Mouse (Mus musculus) granulocyte monocyte progenitor cell, adult 5-6 weeks (primary cell): ENCODE data around the gene Rcan3. TPM values are rescaled to one million over a fixed set of nuclear protein-coding genes. Genes with fewer than 3 reads are reported as not detected.

Source experiments
- ATAC-seq: replicated peaks from 2 replicates; pipeline ENCODE4 v1.8.0; 2016; ENCODE audit warnings: mild to moderate bottlenecking, moderate TSS enrichment, inconsistent platforms; ENCODE audit not compliant: poor library complexity, severe bottlenecking
- total RNA-seq, 2 experiments: library from RNA; stranded (forward) in 1 of 2; stranded (reverse) in 1 of 2; fragments of 200-712, 200-1000 nt in 1 of 2; fragments of >200 nt in 1 of 2; fragmentation: Nextera tagmentation in 1 of 2; gene quantifications; 2 replicates each; pipeline ENCODE4 v1.2.3; 2014 to 2017

Gene Rcan3
- total RNA-seq (2014; fragmentation: Nextera tagmentation) (3.0 and 9.3 TPM in 2 replicates), total RNA-seq (2017) (3.6 and 4.9 TPM in 2 replicates)

DNA sequence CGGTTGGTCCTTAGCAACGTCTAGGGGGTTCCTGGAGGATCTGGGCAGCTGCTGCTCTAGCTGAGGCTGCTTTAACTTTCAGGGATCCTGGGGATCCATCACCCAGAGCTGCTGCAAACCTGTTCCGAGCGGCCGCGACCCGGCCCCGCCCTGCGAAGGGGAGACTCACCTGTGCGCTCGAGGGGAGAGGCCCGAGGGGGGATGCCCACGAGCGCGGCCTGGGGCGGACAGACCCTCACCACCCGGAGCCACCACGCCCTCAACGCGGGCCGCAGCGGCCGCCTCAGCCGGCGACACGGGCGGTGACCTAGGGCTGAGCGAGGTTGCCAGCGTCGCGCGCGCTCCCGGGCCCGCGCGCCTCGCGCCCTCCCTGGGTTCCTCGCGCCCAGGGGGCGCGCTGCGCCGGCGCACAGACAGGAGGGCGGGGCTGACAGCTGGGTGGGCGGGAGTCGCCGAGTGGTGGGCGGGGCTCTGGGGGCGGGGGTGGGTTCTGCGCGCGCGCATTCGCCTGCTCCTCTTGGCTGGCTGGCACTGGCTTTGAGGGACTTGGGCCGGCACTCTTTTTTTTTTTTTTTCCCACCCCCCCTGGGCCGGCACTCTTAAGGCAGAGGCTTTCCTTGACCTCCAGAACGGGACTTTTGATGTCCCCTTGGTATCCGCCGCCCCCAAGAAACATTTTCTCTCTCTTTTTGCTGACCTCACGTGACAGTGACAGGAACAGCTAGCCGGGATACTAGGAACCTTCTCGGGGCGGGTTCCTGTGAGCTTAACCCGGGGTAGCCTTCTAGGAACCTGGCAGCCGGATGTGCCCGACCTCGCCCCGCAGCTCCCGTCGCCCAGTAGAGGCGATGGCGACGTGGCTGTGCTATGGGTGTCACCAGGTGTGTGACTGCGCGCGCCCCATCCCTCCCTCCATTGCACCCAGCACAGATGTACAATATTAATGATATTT lies at the start of gene Rcan3:
Gene Rcan3 (minus strand): TSS at position 411 of the 952 bp plus-strand sequence.
- ATAC-seq = peak; percentile 85

DNA sequence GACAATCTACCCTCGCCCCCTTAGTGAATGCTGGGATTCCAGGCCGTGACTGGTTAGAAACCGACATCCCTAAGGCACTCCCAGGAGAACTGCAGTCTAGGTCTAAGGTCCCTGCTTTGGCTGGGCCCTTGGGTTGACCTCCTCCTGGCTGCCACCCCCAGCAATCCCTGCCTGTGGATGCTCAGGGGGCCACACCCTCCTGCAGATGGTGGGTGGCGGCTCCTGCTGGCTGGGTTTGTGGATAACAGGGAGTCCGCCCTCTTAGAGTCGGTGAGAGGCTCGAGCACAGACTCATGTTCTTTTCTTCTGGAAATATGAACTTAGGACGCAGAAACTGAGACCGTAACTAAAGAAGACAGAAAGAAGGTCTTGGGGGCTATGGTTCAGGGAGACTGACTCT lies 46.7 kb upstream of the Rcan3 start:
- ATAC-seq = no peak

DNA sequence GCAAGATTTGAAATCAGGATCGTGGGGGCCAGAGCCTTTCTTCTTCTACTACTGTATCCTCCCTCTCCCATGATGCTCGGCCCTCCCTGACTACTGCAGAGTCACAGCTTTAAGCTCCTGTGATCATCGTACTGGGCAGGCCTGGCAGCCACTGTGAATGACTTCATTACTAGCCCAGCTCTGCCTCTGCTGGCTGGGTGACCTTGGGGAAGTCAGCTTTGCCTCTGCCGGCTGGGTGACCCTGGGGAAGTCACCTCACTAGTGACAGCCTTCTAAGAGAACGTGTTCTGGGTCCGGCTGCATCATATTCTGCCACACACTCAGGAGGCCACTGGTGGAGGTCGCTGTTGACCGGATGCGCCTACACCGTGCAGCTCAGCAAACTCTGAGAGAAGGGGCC lies 44.2 kb upstream of the Rcan3 start:
- ATAC-seq = no peak

DNA sequence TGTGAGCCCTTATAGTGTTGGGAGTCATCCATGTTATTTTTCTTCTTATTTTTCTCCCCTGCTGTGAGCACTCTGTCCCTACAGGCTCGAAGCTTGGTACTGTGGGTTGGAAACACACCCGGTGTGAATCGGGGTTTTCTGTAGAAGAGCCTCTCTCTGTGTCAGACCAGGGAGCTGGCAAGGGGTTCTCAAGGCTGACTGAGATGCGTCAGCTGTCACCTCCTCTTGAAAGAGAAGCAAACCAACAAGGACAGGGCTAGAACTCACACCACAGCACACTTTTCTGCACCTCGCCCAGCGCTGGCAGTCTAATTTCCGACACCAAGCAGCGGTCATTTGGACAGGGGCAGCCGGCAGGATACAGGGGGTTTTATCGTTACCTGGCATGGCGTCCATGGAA lies 29.8 kb upstream of the Rcan3 start:
- ATAC-seq = no peak

DNA sequence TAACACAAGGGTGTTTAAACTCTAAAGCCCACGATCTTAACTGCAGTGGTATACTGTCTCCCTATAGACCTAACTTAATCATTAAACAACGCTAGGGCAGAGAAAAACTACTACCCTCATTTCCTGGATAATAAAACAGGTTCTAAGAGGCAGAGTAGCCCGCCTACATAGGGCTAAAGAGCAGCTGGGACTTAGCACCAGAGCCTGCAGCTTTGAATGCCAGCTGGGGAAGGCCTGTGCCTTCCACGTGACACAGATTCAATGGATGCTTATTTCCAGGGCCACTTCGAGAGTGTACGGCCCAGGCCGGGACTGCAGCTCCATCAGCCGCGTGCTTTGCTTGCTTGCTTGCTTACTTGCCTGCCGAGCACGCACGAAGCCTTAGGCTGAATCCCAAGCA lies 19.9 kb upstream of the Rcan3 start:
- no peak for ATAC-seq

DNA sequence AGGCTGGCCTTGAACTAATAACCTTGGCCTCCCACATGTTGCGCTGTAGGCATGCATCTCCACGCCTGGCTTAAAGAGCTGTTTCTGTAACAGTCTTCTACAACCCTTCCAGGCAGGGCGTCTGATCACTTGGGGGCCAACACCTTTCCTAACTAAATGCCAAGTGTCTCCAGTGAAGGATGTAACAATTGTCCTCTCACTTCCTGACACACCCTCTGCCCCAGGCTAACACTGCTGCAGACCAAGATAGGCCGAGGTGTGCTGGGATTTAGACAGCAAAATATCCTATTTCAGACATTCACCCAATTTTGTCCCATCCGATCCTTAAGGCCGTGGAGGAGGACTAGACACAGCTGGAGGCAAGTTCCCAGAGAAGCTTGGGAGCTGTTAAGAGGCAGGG lies 19.5 kb upstream of the Rcan3 start:
- ATAC-seq = no peak

DNA sequence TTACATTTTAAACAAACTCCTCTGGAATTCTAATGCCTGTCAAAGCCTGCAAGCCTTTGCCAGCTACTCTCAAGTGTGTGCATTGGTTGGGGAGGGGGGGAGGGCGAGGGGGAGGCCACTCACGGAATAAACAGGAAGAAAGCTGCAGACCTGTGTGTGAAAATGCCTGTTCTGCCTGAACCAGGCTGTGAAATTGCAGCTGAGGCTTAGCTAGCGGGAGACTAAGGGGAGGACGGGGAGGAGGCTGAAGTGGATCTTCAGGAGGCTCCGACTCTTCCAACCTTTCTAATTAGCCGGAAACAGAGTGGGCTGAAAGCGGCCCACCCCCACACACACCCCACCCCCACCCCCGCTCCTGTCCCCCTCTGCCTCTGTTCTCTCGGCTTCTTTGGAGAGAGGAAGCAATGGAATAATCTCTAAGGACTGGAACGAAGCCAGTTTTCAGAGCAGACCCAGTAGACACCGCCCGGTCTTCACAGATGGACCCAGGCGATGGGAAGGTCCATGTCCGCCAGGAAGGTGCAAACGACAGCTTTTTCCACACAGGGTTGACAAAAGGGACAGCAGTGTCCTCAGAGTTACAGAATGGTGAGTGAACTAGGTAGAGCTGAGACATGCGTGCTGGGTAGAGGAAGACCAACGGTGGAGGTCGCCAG lies 17.8 kb upstream of the Rcan3 start:
- no peak for ATAC-seq

DNA sequence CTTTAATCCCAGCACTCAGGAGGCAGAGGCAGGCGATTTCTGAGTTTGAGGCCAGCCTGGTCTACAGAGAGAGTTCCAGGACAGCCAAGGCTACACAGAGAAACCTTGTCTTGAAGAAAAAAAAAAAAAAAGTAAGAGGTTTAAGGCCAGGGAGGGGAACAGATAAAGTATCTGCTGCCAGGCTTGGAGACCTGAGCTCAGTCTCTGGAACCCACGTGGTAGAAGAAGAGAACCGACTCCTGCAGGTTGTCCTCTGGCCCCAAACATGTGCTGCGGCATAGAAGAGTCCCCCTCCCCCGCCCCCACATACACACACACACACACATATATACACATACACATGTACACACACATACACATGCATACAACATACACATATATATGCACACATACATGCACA lies 8.8 kb upstream of the Rcan3 start:
- ATAC-seq = no peak

DNA sequence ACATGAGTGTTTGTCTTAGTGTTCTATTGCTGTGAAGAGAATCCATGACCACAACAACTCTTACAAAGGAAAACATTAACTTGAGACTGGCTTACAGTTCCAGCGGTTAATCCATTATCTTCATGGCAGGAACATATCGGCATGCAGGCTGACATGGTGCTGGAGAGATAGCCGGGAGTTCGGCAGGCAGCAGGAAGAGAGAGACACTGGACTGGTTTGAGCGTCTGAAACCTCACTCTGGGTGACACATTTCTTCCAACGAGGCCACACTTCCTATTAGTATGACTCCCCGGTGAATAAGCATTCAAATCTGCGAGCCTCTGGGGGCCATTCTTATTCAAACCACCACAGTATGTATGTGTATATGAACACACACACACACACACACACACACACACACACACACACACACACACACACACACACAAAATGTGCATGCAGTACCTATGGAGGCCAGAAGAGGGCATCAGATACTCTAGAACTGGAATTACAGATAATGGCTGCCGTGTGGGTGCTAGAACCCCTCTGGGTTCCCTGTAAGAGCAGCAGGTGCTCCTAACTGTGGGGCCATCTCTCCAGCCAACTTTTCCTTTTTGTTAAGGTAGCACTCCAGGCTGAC lies 6.4 kb upstream of the Rcan3 start:
- peak; percentile 30 for ATAC-seq

DNA sequence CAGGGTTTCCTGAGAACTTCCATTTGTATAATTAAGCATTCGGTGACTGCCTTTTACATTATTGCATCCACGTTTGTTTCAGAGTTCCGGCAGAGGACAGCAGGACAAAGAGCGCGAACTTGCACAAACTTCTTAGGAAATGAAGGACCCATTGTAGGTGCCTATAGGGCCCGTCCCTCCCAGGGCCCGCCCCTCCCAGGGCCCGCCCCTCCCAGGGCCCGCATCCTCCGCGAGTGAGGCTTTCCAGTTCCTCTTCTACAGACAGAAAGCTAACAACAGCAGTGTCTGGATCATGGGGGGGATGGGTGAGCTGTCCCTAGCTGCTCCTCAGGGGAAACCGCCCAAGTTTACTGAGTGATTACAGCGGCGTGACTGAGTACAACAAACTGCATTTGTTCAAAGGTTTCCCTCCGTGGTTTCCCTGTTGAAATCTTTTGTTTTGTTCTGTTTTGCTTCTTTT lies 5.6 kb upstream of the Rcan3 start:
- peak; percentile 96 for ATAC-seq

DNA sequence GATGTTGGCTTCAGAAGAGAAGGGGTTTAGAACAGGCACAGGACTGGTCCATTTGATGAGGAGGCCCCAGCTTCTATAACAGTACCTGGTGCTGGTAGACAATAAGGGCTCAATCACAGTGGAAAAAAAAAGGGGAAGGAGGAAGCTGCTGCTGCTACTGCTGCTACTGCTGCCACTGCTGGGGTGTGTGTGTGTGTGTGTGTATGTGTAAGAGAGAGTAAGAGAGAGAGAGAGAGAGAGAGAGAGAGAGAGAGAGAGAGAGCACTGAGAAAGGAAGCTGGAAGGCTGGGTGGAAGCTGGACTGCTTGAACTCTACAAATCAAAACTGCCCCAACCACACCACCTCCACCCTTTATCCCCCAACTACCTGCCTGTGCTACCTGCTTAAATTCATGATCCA lies 4.3 kb upstream of the Rcan3 start:
- ATAC-seq = peak; percentile 25

DNA sequence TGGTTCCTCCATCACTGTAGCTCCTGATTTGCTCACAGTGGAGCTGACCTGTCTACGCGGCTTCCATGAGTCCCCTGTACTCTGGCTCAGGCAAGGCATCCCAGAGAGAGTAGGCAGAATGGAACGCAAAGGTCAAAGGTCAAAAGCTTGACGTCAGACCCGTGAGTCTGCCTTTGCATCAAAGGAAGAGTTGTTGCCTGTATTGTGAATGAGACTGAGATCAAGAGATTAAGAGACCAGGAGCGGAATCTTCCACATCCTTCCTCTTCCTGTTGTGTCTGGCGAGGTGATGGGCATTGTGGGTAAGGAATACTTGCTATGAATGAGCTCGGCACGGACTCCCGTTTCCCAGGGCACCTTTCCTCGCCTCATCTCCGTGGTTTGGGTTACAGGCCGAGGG lies 2.6 kb upstream of the Rcan3 start:
- no peak for ATAC-seq

DNA sequence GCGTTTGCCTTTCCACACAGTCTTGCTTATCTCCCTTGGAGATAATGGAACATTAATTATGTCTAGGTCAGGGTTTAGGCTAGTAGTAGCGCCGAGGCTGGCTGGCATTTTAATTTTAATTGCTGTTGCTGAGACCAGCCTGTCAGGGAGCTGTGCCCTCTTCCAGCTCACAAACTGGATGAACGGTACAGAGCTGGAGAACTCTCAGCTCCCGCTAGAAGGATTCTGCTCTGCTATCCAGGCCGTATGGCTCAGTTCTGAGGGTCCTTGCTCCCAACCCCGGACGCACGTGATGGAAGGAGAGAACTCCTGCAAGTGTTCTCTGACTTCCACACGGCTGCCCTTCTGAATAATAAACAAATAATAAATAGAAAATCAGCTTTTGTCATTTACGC lies 739 bp upstream of the Rcan3 start:
- no peak for ATAC-seq

DNA sequence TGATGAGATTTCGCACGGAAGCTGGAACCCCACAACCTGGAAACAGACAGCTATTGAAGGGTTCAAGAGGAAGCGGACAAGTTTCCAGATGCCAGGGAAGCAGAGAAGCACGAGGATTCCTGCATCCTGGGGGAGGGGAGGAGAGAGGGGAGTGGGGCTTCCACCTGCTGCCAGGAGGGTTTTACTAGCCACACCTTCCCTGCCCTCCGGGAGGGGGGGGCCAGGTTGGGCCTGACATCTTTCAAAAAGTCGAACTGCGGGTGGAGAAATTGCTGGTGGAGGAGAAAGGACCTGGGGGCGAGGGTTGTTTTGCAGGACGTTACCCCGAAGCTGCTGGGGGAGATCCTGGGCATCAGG lies 589 bp downstream of the Rcan3 start:
- ATAC-seq = no peak

DNA sequence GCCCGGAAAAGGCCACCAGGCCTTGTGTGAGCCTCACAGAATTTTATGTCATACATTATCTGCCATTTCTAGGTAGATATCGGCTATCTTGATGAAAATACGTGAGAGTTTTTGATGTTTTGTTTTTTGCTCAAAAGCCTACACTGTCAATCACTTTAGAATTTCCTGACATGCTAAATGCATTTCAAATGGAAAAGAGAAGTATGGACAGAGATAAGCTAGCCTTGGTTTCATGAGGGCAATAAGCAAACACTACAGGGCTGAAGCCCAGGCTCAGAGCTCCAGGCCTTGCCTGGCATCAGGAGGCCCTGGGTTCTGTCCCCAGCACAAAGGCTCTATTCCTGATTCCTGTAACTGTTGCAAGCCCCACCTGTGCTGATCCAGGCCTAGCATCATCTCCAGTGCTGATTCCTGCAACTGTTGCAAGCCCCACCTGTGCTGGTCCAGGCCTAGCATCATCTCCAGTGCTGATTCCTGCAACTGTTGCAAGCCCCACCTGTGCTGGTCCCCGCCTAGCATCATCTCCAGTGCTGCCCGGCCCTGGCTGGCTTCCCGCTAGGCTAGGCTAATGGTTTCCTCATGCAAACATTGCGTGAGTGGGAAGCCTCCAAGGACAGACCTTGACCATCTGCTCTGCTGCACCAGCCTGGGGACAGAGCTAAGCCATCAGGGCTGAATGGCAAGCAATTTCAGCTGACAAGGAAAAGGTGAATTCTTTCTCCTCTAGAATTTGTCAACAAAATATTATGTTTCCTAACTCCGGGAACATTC lies 3.5 kb downstream of the Rcan3 start:
- no peak for ATAC-seq

DNA sequence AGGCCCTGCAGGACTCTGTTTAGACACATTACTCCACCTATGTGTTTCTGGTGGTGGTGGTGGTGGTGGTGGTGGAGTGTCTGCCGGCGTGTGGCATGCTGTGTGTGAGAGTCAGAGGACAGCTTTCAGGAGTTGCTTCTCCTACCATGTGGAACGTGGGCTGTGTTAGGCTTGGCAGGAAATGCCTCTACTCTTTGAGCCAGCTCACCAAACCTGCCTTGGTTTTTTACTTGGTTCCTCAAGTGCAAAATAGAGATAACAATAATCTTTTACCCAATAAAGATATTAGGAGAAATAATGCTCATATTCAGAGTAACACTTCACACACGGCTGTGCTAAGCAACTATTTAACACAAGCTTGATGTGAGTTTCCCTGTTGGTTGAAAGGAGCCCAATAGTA lies 4.3 kb downstream of the Rcan3 start:
- ATAC-seq = no peak

DNA sequence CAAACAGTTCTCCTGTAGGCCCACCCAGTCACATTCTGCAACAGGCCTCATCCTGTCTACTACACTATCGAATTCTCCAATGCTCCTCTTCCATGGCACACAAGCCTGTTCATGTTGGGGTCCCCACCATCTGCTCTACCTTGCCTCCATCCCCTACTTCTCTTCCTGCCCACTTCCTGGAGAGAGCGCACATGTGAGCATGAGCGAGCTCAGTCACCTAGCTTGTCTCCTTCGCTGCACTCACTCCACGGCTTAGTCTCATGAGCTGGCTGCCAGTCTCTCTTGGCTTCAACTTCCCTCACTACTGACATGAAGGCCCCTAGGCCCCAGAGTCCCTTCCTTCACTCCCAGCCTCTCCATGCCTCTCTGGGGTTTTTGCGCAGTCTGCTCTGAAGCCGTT lies 7.1 kb downstream of the Rcan3 start:
- ATAC-seq = no peak

DNA sequence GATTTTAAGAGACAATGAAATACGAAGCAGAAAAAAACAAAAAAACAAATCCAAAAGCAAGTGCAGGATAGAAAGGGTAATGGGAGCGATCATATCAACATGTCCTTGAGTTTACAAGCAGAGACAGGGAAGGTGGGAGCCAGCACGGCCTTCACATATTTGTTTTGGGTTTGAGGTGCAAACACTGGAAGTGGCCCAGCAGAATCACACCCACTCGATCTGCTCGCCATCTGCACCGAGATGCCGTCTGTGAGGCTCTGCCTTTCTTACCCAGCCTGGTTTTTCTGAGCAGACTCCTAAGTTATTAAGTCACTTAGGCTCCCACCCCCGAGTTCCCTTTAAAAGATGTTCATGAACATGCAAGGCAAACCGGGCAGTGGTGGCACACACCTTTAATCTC lies 8.0 kb downstream of the Rcan3 start:
- no peak for ATAC-seq

DNA sequence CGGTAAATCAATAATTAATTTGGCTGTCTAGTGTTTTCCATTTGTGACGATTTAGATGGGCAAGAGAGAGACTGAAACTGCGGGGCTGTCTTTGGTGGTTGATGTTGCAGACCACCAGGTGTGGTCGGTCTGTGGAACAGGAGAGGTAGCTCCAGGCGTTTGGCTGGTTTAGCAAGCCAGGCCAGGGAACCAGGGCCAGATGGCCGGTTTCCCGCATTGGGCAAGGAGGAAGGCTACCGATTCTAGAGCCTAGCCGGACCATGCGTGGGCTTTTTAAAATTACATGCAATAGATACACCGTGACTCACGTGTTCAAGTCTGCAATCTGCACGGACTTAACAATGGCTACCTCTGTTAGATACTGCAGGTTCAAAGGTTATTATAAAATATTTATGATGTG lies 12.7 kb downstream of the Rcan3 start:
- ATAC-seq = no peak

DNA sequence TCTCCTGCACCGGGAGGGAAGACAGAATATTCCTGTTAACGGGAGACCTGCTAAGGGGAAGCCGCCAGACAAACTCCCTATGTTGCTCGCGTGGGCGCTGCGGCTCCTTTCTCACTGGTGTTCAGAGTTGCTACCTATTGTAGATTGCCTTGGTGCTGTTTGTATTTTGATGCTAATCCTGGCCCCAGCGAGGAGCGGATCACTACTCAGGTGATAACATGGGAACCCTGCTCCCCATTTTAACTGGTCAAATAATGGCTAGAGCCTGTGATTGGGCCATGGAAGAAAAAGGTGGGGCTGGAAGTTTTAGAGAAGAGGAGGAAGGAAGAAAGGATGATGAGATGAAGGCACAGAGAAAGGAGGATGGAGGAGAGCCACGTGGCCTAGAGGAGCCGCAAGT lies 13.2 kb downstream of the Rcan3 start:
- no peak for ATAC-seq

DNA sequence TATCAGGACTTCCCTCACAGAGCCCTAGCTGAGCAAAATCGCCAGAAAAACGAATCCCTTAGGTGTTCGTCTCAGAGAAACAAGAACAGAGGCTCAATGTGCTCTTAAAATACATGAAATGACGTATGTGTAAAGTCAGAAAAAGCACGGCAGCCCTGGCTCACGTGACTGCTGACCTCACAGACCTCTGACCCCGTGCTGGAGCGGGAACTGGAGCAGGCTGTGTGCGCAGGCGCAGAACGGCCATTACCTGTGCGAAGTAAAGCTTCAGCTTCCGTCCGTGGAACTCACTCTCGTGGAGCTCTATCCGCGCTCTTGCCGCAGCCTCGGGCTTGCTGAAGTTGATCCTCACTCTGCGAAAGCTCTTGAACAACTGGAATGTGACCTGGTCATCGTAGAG lies 13.7 kb downstream of the Rcan3 start:
- no peak for ATAC-seq
